Mouse (Mus musculus) myocyte (in vitro differentiated cells): ENCODE results near the gene Cox6b2. TPM values are rescaled to one million over a fixed set of nuclear protein-coding genes. Genes with fewer than 3 reads are reported as not detected.

Source experiments
- H3K27me3 ChIP-seq: one replicate; pipeline ENCODE4 v1.6.1; 2011; ENCODE audit not compliant: control insufficient read depth, insufficient read depth, insufficient read length
- H3K36me3 ChIP-seq: one replicate; pipeline ENCODE4 v1.6.1; 2011; ENCODE audit not compliant: control insufficient read depth, insufficient read depth
- H3K4me2 ChIP-seq: one replicate; pipeline ENCODE4 v1.6.1; 2011; ENCODE audit warnings: low read depth, control low read depth
- H3K4me3 ChIP-seq: one replicate; pipeline ENCODE4 v1.5.1; 2011; ENCODE audit warnings: mild to moderate bottlenecking, control low read depth, moderate library complexity
- H3K79me2 ChIP-seq: one replicate; pipeline ENCODE4 v1.6.1; 2011; ENCODE audit not compliant: control insufficient read depth, insufficient read depth
- H3ac ChIP-seq: one replicate; pipeline ENCODE4 v1.6.1; 2011; ENCODE audit not compliant: control insufficient read depth, insufficient read length
- CEBPB ChIP-seq: IDR thresholded peaks from 2 replicates; pipeline ENCODE4 v1.6.1; 2011; ENCODE audit warnings: mild to moderate bottlenecking, moderate library complexity; ENCODE audit not compliant: poor library complexity, insufficient read depth, severe bottlenecking
- E2F4 ChIP-seq: IDR thresholded peaks from one replicate; pipeline ENCODE4 v1.6.1; 2011; ENCODE audit warnings: mild to moderate bottlenecking, control low read depth, moderate library complexity; ENCODE audit not compliant: insufficient read depth
- MAX ChIP-seq: IDR thresholded peaks from one replicate; pipeline ENCODE4 v1.6.1; 2011; ENCODE audit warnings: low read depth, mild to moderate bottlenecking, control low read depth
- MYOD1 ChIP-seq, 3 experiments: IDR thresholded peaks; one replicate each; pipeline ENCODE4 v1.6.1; 2011; ENCODE audit warnings: control low read depth in 2 of 3, low read depth in 2 of 3, mild to moderate bottlenecking in 2 of 3, moderate library complexity in 1 of 3; ENCODE audit not compliant: insufficient read length in 2 of 3, control insufficient read depth in 1 of 3
- MYOG ChIP-seq, 3 experiments: IDR thresholded peaks; one replicate each; pipeline ENCODE4 v1.6.1; 2011; ENCODE audit warnings: control low read depth in 2 of 3, low read depth in 2 of 3, mild to moderate bottlenecking in 2 of 3; ENCODE audit not compliant: insufficient read length in 2 of 3, control insufficient read depth in 1 of 3, insufficient read depth in 1 of 3
- POLR2A ChIP-seq: IDR thresholded peaks from one replicate; pipeline ENCODE4 v1.6.1; 2011; ENCODE audit warnings: low read depth, mild to moderate bottlenecking, control low read depth, moderate library complexity; ENCODE audit not compliant: insufficient read length
- POLR2AphosphoS2 ChIP-seq: IDR thresholded peaks from one replicate; pipeline ENCODE4 v1.6.1; 2011; ENCODE audit warnings: low read depth, control low read depth; ENCODE audit not compliant: insufficient read length
- REST ChIP-seq: IDR thresholded peaks from one replicate; pipeline ENCODE4 v1.6.1; 2011; ENCODE audit warnings: mild to moderate bottlenecking, control low read depth, moderate library complexity; ENCODE audit not compliant: insufficient read depth, insufficient read length
- SRF ChIP-seq: IDR thresholded peaks from one replicate; pipeline ENCODE4 v1.6.1; 2011; ENCODE audit warnings: low read depth; ENCODE audit not compliant: control insufficient read depth, insufficient read length
- TCF12 ChIP-seq: IDR thresholded peaks from one replicate; pipeline ENCODE4 v1.6.1; 2011; ENCODE audit warnings: mild to moderate bottlenecking, control low read depth; ENCODE audit not compliant: poor library complexity, insufficient read depth, severe bottlenecking
- TCF3 ChIP-seq: IDR thresholded peaks from one replicate; pipeline ENCODE4 v1.6.1; 2011; ENCODE audit warnings: low read depth, control low read depth; ENCODE audit not compliant: insufficient read length
- USF1 ChIP-seq: IDR thresholded peaks from one replicate; pipeline ENCODE4 v1.6.1; 2011; ENCODE audit warnings: low read depth, mild to moderate bottlenecking, control low read depth, moderate library complexity
- polyA plus RNA-seq: library from polyadenylated mRNA; unstranded; fragments of >200 nt; fragmentation: generic; extraction: Trizol; gene quantifications from one replicate; pipeline ENCODE4 v1.2.1, GENCODE M21; 2012; ENCODE audit warnings: missing spikeins

Gene Cox6b2
- polyA plus RNA-seq, 1 experiment: 0.19 TPM

DNA sequence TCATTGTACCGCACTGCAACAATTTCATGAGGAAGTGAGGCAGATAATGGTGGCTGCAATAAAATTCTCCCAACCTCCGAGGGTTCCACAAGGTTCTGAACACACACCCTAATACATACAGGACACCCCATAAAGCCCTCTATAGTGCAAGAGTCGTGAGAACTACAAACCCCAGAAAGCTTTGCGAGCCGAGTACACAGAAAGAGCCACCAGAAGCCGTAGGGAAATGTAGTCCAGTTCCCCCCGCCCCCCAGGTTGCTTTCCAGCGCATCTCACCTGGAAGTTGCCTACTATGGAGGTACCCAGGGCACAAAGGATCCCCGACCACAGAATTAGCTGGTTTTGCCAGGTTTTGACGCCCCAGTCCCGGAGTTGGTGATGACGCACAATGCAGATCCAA lies 29.4 kb downstream of the Cox6b2 start:
- Histone ChIP-seq H3ac (no peak overlapping the region), H3K4me2 (no peak overlapping the region), H3K4me3 (no peak overlapping the region), H3K79me2 (no peaks in the 10 kb centered on the region), H3K27me3 (no peaks in the 10 kb centered on the region), H3K36me3 (no peaks in the 10 kb centered on the region)
- TF ChIP-seq MYOD1 (IDR thresholded peaks at IDR 0.05; ENCODE audit: control insufficient read depth in 1 of 3, insufficient read length in 2 of 3, low read depth in 2 of 3): no peak
- no peak for TF ChIP-seq POLR2A
- TF ChIP-seq SRF: no peak
- no peak for TF ChIP-seq MYOG (IDR thresholded peaks at IDR 0.05; ENCODE audit: control insufficient read depth in 1 of 3, insufficient read depth in 1 of 3, insufficient read length in 2 of 3, low read depth in 2 of 3)
- no peak for TF ChIP-seq TCF3

DNA sequence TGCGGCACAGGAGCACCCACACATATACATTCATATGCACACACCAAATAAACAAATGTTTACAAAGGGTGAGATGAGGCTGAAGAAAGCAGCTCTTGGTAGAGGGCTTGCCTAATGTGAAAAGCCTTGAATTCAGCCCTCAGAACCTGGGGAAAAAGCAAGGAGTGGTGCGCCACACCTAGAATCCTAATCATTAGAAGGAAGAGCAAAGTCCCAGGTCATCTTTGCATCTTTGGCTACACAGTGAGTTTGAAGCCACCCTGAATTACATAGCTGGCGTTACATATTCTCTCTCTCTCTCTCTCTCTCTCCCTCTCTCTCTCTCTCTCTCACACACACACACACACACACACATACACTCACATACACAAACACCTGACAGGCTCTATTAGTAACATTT lies 33.6 kb downstream of the Cox6b2 start:
- no peaks in the 10 kb centered on the region for H3K27me3 ChIP-seq
- no peaks in the 10 kb centered on the region for H3K36me3 ChIP-seq
- TF ChIP-seq E2F4 (no peak), POLR2AphosphoS2 (no peak), POLR2A (no peak), MYOG (IDR thresholded peaks at IDR 0.05; ENCODE audit: control insufficient read depth in 1 of 3, insufficient read depth in 1 of 3, insufficient read length in 2 of 3, low read depth in 2 of 3) (no peak), USF1 (no peak), TCF12 (no peak), SRF (no peak), CEBPB (no peak), MYOD1 (IDR thresholded peaks at IDR 0.05; ENCODE audit: control insufficient read depth in 1 of 3, insufficient read length in 2 of 3, low read depth in 2 of 3) (no peak), REST (no peak), TCF3 (no peak), MAX (no peak)
- H3K4me2 ChIP-seq: no peak overlapping the region
- H3K4me3 ChIP-seq: no peak overlapping the region
- no peaks in the 10 kb centered on the region for H3K79me2 ChIP-seq
- H3ac ChIP-seq: no peak overlapping the region

DNA sequence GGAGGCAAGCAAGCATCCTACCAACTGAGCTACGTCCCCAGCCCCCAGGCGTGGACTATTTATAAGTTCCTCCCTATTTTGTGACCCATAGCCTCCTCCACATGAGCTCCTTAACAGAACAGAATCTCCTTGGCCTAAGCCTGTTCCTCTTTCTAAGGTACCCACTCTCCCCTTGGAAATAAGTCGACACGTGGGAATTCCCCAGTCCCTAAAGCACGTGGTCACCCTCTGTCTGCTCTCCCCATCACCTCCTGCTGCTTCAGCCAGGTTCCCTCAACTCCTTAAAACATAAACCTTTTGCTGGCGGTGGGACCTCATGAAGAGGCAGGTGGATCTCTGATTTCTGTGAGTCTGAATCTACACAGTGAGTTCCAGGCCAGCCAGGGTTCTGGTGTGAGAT lies 35.9 kb downstream of the Cox6b2 start:
- Histone ChIP-seq H3K4me2 (no peak overlapping the region), H3K27me3 (no peaks in the 10 kb centered on the region), H3K79me2 (no peaks in the 10 kb centered on the region), H3K36me3 (no peaks in the 10 kb centered on the region), H3K4me3 (no peak overlapping the region), H3ac (no peak overlapping the region)
- no peak for TF ChIP-seq TCF12
- TF ChIP-seq E2F4: no peak
- no peak for TF ChIP-seq POLR2A
- no peak for TF ChIP-seq USF1
- no peak for TF ChIP-seq MYOD1 (IDR thresholded peaks at IDR 0.05; ENCODE audit: control insufficient read depth in 1 of 3, insufficient read length in 2 of 3, low read depth in 2 of 3)
- no peak for TF ChIP-seq POLR2AphosphoS2
- TF ChIP-seq CEBPB: no peak
- TF ChIP-seq MYOG (IDR thresholded peaks at IDR 0.05; ENCODE audit: control insufficient read depth in 1 of 3, insufficient read depth in 1 of 3, insufficient read length in 2 of 3, low read depth in 2 of 3): no peak
- no peak for TF ChIP-seq MAX
- TF ChIP-seq SRF: no peak
- TF ChIP-seq TCF3: no peak
- no peak for TF ChIP-seq REST

DNA sequence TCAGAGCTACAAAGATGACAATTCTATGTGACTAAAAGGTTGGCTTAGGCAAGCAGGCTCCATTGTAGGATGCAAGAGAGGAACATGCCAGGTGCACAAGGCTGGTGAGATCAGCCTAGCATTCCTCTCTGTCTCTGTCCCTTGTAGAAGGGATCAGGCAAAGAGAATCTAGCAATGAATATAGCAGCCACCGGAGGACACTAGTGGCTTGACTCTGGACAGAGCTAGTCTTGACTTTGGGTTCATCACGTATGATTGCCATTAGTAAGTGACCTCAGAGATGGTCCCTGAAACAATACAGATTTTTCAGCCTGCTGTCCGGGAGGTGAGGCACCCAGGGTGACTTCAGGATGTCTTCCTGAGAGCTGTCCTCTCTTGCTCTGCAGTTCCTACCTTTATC lies 40.3 kb downstream of the Cox6b2 start:
- TF ChIP-seq MYOG (IDR thresholded peaks at IDR 0.05; ENCODE audit: control insufficient read depth in 1 of 3, insufficient read depth in 1 of 3, insufficient read length in 2 of 3, low read depth in 2 of 3) (no peak), POLR2A (no peak), USF1 (no peak), TCF3 (no peak), POLR2AphosphoS2 (no peak), MYOD1 (IDR thresholded peaks at IDR 0.05; ENCODE audit: control insufficient read depth in 1 of 3, insufficient read length in 2 of 3, low read depth in 2 of 3) (no peak), CEBPB (no peak)
- H3K27me3 ChIP-seq: no peaks in the 10 kb centered on the region
- no peaks in the 10 kb centered on the region for H3K79me2 ChIP-seq
- no peak overlapping the region for H3ac ChIP-seq
- H3K36me3 ChIP-seq: no peaks in the 10 kb centered on the region
- no peak overlapping the region for H3K4me2 ChIP-seq
- no peak overlapping the region for H3K4me3 ChIP-seq

DNA sequence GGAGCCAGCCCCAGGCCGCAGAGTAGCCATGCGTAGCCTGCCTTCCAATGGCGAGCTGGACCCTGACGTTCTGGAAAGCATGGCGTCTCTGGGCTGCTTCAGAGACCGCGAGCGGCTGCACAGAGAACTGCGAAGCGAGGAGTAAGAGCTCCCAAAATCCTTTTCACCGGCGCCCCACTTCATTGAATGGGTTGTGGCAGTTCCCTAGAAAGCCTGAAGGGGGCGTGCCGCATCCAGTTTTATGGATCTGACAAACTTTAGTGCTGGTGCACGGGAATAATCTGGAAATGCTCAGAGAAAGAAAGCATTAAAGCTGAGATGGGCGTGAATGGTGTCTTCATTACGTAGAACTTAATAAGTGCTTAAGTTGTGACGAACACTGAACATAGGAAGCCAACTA lies 47.8 kb downstream of the Cox6b2 start:
- Histone ChIP-seq H3K4me2 (no peak overlapping the region), H3K27me3 (no peaks in the 10 kb centered on the region), H3ac (no peak overlapping the region), H3K4me3 (no peak overlapping the region), H3K79me2 (no peaks in the 10 kb centered on the region), H3K36me3 (no peaks in the 10 kb centered on the region)
- TF ChIP-seq SRF: no peak
- TF ChIP-seq REST: no peak
- no peak for TF ChIP-seq USF1
- TF ChIP-seq POLR2A: no peak
- no peak for TF ChIP-seq MAX
- no peak for TF ChIP-seq CEBPB
- TF ChIP-seq TCF3: no peak
- TF ChIP-seq POLR2AphosphoS2: no peak
- TF ChIP-seq MYOG (IDR thresholded peaks at IDR 0.05; ENCODE audit: control insufficient read depth in 1 of 3, insufficient read depth in 1 of 3, insufficient read length in 2 of 3, low read depth in 2 of 3): no peak
- no peak for TF ChIP-seq TCF12
- no peak for TF ChIP-seq E2F4
- no peak for TF ChIP-seq MYOD1 (IDR thresholded peaks at IDR 0.05; ENCODE audit: control insufficient read depth in 1 of 3, insufficient read length in 2 of 3, low read depth in 2 of 3)
